In the genomic region with DNA sequence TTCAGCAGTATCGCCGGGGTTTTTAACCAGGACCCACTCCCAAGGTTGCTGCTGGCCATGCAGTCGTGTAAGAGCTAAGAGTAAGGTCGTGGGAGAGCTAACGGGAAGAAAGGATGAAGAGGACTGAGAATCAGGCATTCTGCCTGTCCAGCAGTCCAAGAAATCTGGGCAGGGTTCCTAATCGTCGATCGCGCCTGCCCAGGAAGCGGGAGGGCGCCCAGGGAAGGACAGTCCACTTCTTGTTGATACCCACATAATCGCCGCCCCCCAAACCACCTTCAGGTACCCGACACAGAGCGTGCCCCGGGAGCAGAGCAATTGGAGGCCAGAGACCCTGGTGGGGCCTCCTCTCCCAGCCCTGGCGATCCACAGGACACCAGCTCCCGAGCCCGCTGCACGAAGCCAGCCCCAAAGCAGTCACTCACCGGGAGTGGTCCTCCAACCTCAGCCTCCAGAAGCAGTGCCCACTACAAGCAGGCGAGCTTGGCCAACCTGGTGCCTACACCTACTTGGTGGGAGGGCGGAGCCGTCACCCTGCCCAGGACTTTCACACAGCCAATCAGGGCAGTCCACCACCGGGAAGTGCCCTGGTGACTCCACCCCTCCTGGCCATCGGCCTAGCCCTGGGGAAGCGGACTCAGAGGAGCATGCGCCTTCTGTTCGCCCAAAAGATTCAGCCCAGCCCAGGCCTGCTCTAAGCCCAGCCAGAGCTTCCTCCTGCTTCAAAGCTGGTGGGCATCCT, we compare ENCODE assay signal across 8 mouse cellular contexts. TPM values are rescaled to one million over a fixed set of nuclear protein-coding genes. Genes with fewer than 3 reads are reported as not detected.
A peak's percentile ranks its signal among the peaks of the same experiment; 100 is the strongest.
DNase-seq lines count a peak whose midpoint lies in the region; ATAC-seq lines count a peak whose summit lies in the region.

A gene (minus strand): TSS at position 534 of the 742 bp plus-strand sequence.

- H3K4me2 ChIP-seq in hindbrain, embryonic 16.5 days (ENCODE audit: low read length): peak within 1 kb of the TSS; percentile 72

- peaks cover 51% of the 10 kb centered on the region for H3K79me2 ChIP-seq in macrophage (ENCODE audit: inconsistent target)

- no peaks in the 10 kb centered on the region for H3K36me3 ChIP-seq in hindbrain, embryonic 16.5 days (ENCODE audit: control insufficient read depth, insufficient read depth, low read length)
- peaks cover 4% of the 10 kb centered on the region; the same call in 1 of the 2 replicates for H3K36me3 ChIP-seq in macrophage (ENCODE audit: inconsistent target)

- WGBS in hindbrain, embryonic 16.5 days: 0% methylated on average over 29 of the region's 29 CpGs
- WGBS in macrophage (ENCODE audit: missing documents): under 1% methylated on average over 28 of the region's 29 CpGs

- ATAC-seq in hindbrain, embryonic 16.5 days: peak; percentile 100

- H3K4me3 ChIP-seq in hindbrain, embryonic 16.5 days (ENCODE audit: low read length): peak within 1 kb of the TSS; percentile 66
- peak within 1 kb of the TSS; percentile 94 for H3K4me3 ChIP-seq in macrophage (ENCODE audit: inconsistent target)

- peak within 1 kb of the TSS; percentile 69 for H3K27ac ChIP-seq in hindbrain, embryonic 16.5 days (ENCODE audit: low read depth, low read length)
- H3K27ac ChIP-seq in macrophage: peak within 1 kb of the TSS; percentile 100

- DNase-seq in WW6 (ENCODE audit: low read depth, low spot score): peak; percentile 13
- DNase-seq in cerebellum, postnatal 4 days (ENCODE audit: low spot score in 2 of 2): peak; percentile 77 to 90
- peak; percentile 96 for DNase-seq in gastrocnemius, adult 18-20 months (ENCODE audit: low spot score)
- DNase-seq in left cerebral cortex, adult 18-20 months (ENCODE audit: low spot score in 2 of 2): peak; percentile 90 to 93
- peak; percentile 96 for DNase-seq in right cerebral cortex, adult 18-20 months
- peak; percentile 74 for DNase-seq in urinary bladder, postnatal 10 days (ENCODE audit: low spot score)

- no peaks in the 10 kb centered on the region for H3K9me3 ChIP-seq in hindbrain, embryonic 16.5 days (ENCODE audit: control insufficient read depth, low read length)

- H3K4me1 ChIP-seq in hindbrain, embryonic 16.5 days (ENCODE audit: control insufficient read depth, insufficient read depth, low read depth, low read length): peaks cover 5% of the 10 kb centered on the region; the same call in 1 of the 2 replicates

- peak within 1 kb of the TSS; percentile 77 for H3K9ac ChIP-seq in hindbrain, embryonic 16.5 days (ENCODE audit: low read depth, low read length)

- no peaks in the 10 kb centered on the region for H3K27me3 ChIP-seq in hindbrain, embryonic 16.5 days (replicated peaks; ENCODE audit: control insufficient read depth, insufficient read depth, low read length)

RNA-seq across cellular contexts. Expression of the gene that starts here (rescaled TPM):
- total RNA-seq in gastrocnemius, adult 18-20 months (2021): 1 to 10 TPM; 4.6 to 5.3 TPM
- 24.6 and 25.2 TPM in 2 replicates for polyA plus RNA-seq in hindbrain, embryonic 16.5 days (2015; fragmentation: Nextera tagmentation; extraction: Ambion mirVana)
- total RNA-seq in left cerebral cortex, adult 18-20 months (2021): 10 to 100 TPM; 17.1 to 18.5 TPM
- 100 to 1,000 TPM in 15 of 26 experiments, 10 to 100 TPM in 11; 33.8 to 485 (median 111) TPM for total RNA-seq in macrophage (2018; cell fraction: chromatin; rRNA removed)
- 1,000 to 10,000 TPM in 4 of 26 experiments, 100 to 1,000 TPM in 22; 457 to 1,368 (median 726) TPM for total RNA-seq in macrophage (2018; cell fraction: cytosol; rRNA removed)
- 1,000 to 10,000 TPM in 3 of 26 experiments, 100 to 1,000 TPM in 23; 198 to 1,229 (median 648) TPM for total RNA-seq in macrophage (2018; cell fraction: nucleus; rRNA removed)
- 951 to 1,428 TPM (median 1,047 TPM) in 3 replicates for polyA plus RNA-seq in macrophage (2018)

Comparison
In these comparisons a context has a peak if more than half of its experiments do, and no peak if none do; other contexts are left out.
1. Peak in every context shown above with its lines: DNase-seq, ATAC-seq, H3K4me3 ChIP-seq and H3K27ac ChIP-seq.
2. RNA of the gene that starts here (polyA plus RNA-seq): 951 to 1,428 TPM in macrophage; 24.6 to 25.2 TPM in hindbrain, embryonic 16.5 days; every median in the first group is over 10 times any median in the second.
3. DNase-seq: peak in every context shown above with its lines; median percentile 96 in gastrocnemius, adult 18-20 months; 96 in right cerebral cortex, adult 18-20 months; 92 in left cerebral cortex, adult 18-20 months; 84 in cerebellum, postnatal 4 days; 74 in urinary bladder, postnatal 10 days; 13 in WW6.